Mouse (Mus musculus) testis, adult 2 months (tissue): Measurements from ENCODE around the gene Kdsr. TPM values are rescaled to one million over a fixed set of nuclear protein-coding genes. Genes with fewer than 3 reads are reported as not detected.

ENCODE experiments used
- H3K27ac ChIP-seq: fragments of 200-500 bp; 2 replicates; pipeline ENCODE4 v1.5.1; 2012; ENCODE audit warnings: low read depth, low read length; ENCODE audit not compliant: control insufficient read depth, insufficient read depth
- H3K27me3 ChIP-seq: fragments of 200-500 bp; 2 replicates; pipeline ENCODE4 v1.6.1; 2012; ENCODE audit warnings: mild to moderate bottlenecking, low read length, moderate library complexity; ENCODE audit not compliant: control insufficient read depth, insufficient read depth
- H3K36me3 ChIP-seq: fragments of 200-500 bp; 2 replicates; pipeline ENCODE4 v1.6.1; 2012; ENCODE audit warnings: mild to moderate bottlenecking, low read length; ENCODE audit not compliant: control insufficient read depth, insufficient read depth
- H3K4me1 ChIP-seq: fragments of 200-500 bp; 2 replicates; pipeline ENCODE4 v1.6.1; 2012; ENCODE audit warnings: low read length; ENCODE audit not compliant: control insufficient read depth, insufficient read depth
- H3K4me3 ChIP-seq: fragments of 200-500 bp; 2 replicates; pipeline ENCODE4 v1.5.1; 2012; ENCODE audit warnings: low read depth, mild to moderate bottlenecking, low read length, moderate library complexity, mixed read lengths; ENCODE audit not compliant: control insufficient read depth
- CTCF ChIP-seq: fragments of 200-500 bp; IDR thresholded peaks from 2 replicates; pipeline ENCODE4 v1.5.1; 2012; ENCODE audit warnings: low read depth, mild to moderate bottlenecking, inconsistent platforms, low read length, moderate library complexity; ENCODE audit not compliant: control insufficient read depth, insufficient read depth, insufficient replicate concordance
- POLR2A ChIP-seq: fragments of 200-500 bp; IDR thresholded peaks from 2 replicates; pipeline ENCODE4 v1.6.1; 2012; ENCODE audit warnings: low read depth, mild to moderate bottlenecking, inconsistent platforms, low read length, moderate library complexity; ENCODE audit not compliant: control insufficient read depth
- polyA plus RNA-seq: library from polyadenylated mRNA; depleted of rRNA; stranded (reverse); fragments of >200 nt; gene quantifications from 2 replicates; pipeline ENCODE4 v1.2.3, GENCODE M21; 2012; rRNA removed

Kdsr gene
- 1.5 and 2.3 TPM in 2 replicates for polyA plus RNA-seq

GRCm38 (mm10) chr1:106759572-106760435, at the start of gene Kdsr:
Gene Kdsr (minus strand): TSS chr1:106759727.
- Histone ChIP-seq H3K4me1 (peaks cover 7% of the 10 kb centered on the region), H3K27me3 (no peaks in the 10 kb centered on the region), H3K27ac (peak within 1 kb of the TSS; percentile 81), H3K4me3 (peak within 1 kb of the TSS; percentile 85), H3K36me3 (no peaks in the 10 kb centered on the region)
- TF ChIP-seq POLR2A: peak; percentile 73
- TF ChIP-seq CTCF: no peak

- H3K27me3 ChIP-seq: no peaks in the 10 kb centered on the region
- no peak overlapping the region for H3K4me3 ChIP-seq
- peaks cover 2% of the 10 kb centered on the region; the same call in 1 of the 2 replicates for H3K4me1 ChIP-seq
- H3K36me3 ChIP-seq: no peaks in the 10 kb centered on the region
- no peak overlapping the region for H3K27ac ChIP-seq
- no peak for TF ChIP-seq POLR2A
- TF ChIP-seq CTCF: no peak
These were observed 40.4 kb upstream of the Kdsr start for GRCm38 (mm10) chr1:106799931-106800330.

- Histone ChIP-seq H3K4me3 (no peak overlapping the region), H3K27me3 (no peaks in the 10 kb centered on the region), H3K27ac (no peak overlapping the region), H3K4me1 (peaks cover 2% of the 10 kb centered on the region; the same call in 1 of the 2 replicates), H3K36me3 (no peaks in the 10 kb centered on the region)
- TF ChIP-seq CTCF (no peak), POLR2A (no peak)
These were observed 39.9 kb upstream of the Kdsr start for GRCm38 (mm10) chr1:106799406-106799805.

DNA sequence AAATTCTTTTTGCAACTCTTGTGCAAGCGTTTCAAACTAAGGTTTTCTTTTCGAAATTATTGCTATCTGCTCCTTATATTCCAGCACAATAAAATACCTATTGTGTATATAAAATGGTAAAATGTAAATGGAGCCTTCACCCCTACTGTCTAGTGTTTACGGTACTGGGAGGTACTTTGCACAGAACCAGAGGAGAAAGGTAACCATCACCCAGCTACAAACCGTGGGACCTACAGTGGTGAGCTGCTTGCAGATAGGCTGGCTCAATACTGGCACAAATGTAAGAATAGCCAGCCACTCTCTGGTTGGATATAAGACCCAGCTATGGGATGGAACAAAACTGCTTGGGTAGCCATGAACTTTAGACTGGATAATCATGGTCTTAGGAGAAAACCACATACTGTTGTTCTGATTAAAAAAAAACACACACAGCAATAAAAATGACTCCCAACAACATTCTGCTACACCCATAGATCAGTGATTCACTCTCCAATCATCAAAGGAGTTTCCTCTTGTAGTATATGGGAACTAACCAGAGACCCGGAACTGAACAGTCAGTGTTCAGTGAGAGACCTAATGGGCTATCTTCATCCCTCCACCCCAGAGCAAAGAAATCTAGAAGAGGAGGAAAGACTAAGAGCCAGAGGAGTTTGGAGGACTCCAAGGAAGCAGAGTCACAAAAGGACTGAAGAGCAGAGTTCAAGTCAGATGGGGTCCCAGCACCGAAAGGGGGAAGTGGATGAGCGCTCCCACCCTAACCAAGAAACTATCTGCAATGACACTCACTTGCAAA, 37.7 kb upstream of the Kdsr start:
- peak overlapping the region; percentile 91; the same call in 1 of the 2 replicates for H3K4me3 ChIP-seq
- no peak overlapping the region; the same call in 1 of the 2 replicates for H3K27ac ChIP-seq
- no peaks in the 10 kb centered on the region for H3K36me3 ChIP-seq
- no peaks in the 10 kb centered on the region for H3K27me3 ChIP-seq
- peaks cover 2% of the 10 kb centered on the region; the same call in 1 of the 2 replicates for H3K4me1 ChIP-seq
- no peak for TF ChIP-seq CTCF
- TF ChIP-seq POLR2A: no peak

DNA sequence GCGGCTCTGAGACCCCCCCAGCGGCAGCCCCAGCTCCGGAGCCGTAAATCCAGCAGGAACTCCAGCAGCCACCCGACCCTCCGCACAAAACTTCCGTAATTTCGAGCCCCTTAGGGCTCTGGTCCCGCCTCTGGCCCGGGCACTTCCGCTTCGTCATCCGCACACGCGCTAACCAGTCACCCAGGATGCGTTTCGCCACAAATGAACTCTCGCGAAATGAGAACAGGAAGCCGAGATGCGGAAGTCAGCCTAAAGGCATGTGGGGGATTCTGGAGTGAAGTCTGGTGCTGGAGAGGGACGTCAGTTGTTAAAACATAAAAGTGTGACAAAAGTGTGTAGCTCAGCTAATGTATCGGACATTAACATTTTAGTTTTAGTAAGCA, 37.0 kb upstream of the Kdsr start, which contains the start of gene Vps4b:
Vps4b (minus strand) TSS at position 187 of the 383 bp plus-strand sequence.
- TF ChIP-seq POLR2A (peak; percentile 71), CTCF (no peak)
- peak within 1 kb of the TSS; percentile 77 for H3K27ac ChIP-seq
- peaks cover 2% of the 10 kb centered on the region; the same call in 1 of the 2 replicates for H3K4me1 ChIP-seq
- H3K4me3 ChIP-seq: peak within 1 kb of the TSS; percentile 91
- no peaks in the 10 kb centered on the region for H3K27me3 ChIP-seq
- no peaks in the 10 kb centered on the region for H3K36me3 ChIP-seq

- Histone ChIP-seq H3K36me3 (no peaks in the 10 kb centered on the region), H3K4me3 (peak overlapping the region; percentile 91), H3K27ac (peak overlapping the region; percentile 77), H3K4me1 (peaks cover 2% of the 10 kb centered on the region; the same call in 1 of the 2 replicates), H3K27me3 (no peaks in the 10 kb centered on the region)
- TF ChIP-seq POLR2A (no peak), CTCF (no peak)
These were observed 36.4 kb upstream of the Kdsr start for GRCm38 (mm10) chr1:106795634-106796541.
